Comparison of ENCODE assay signal across 1 mouse cellular context in genomic region chr15:78922700-78923099, GRCm38 (mm10).
TF ChIP-seq lines count a peak whose summit lies in the region.

No protein-coding gene starts in this region.

TF ChIP-seq in CH12.LX, 34 proteins besides CTCF, POLR2A, EP300 and RAD21:
- TF ChIP-seq MAZ (IDR thresholded peaks at IDR 0.05; ENCODE audit: low read depth, low read length) (no peak), SMC3 (IDR thresholded peaks at IDR 0.05; ENCODE audit: low read depth, low read length) (peak; percentile 7; the same call in 1 of the 2 replicates), MXI1 (IDR thresholded peaks at IDR 0.05; ENCODE audit: low read depth, low read length) (no peak)
